Mouse (Mus musculus) brain, embryonic 14.5 days (tissue): Measurements from ENCODE around the gene Rpl5.

Source experiments
- CTCF ChIP-seq: fragments of 200-500 bp; IDR thresholded peaks from 2 replicates; pipeline ENCODE4 v1.5.1; 2012; ENCODE audit warnings: inconsistent platforms, mild to moderate bottlenecking, moderate library complexity, borderline replicate concordance; ENCODE audit not compliant: insufficient read depth, insufficient read length; ENCODE audit errors: extremely low read depth
- POLR2A ChIP-seq: fragments of 200-500 bp; IDR thresholded peaks from 2 replicates; pipeline ENCODE4 v1.6.1; 2012; ENCODE audit warnings: mild to moderate bottlenecking, inconsistent platforms, borderline replicate concordance; ENCODE audit not compliant: poor library complexity, insufficient read depth, insufficient read length, severe bottlenecking; ENCODE audit errors: extremely low read depth

GRCm38 (mm10) chr5:107863971-107864370, 36.3 kb upstream of the Rpl5 start:
- TF ChIP-seq CTCF = no peak
- no peak for TF ChIP-seq POLR2A
